Mouse (Mus musculus) B cell, adult (primary cell): ENCODE data around the gene Wdfy1. TPM values are rescaled to one million over a fixed set of nuclear protein-coding genes. Genes with fewer than 3 reads are reported as not detected.

ENCODE experiments used
- total RNA-seq: library from RNA; stranded (reverse); gene quantifications from 4 replicates; pipeline ENCODE4 v1.2.4, GENCODE M21; 2023; ENCODE audit not compliant: inconsistent age

Wdfy1 gene
- 41.5 to 53.5 TPM (median 47.6 TPM) in 4 replicates for total RNA-seq

DNA sequence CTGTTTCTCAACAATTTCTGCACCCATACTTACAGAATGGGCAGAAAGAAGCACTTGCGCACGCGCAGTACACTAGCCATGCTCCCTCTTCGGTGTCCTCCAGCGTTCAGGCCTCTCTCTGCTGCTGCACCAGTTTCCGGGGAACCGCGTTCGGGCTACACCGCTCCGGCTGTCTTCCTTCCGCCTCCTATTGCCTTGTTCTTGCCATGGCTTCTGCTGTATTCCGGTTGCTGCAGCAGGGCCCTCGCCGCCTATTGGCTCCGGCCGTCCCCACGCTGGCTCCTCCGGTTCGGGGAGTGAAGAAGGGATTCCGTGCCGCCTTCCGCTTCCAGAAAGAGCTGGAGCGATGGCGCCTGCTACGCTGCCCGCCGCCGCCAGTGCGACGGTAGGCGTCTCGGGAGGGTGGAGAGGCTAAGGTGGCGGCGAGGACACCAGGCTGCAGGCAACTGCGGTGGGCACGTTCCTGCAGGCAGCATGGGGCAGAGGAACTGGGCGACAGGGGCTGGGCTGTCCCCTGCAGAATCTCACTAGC is at the start of gene Wdfy1, which contains the start of gene Mrpl44:
Wdfy1 (minus strand) TSS at position 217 of the 532 bp plus-strand sequence.
Mrpl44 (plus strand) TSS at position 92 of the 532 bp plus-strand sequence.

DNA sequence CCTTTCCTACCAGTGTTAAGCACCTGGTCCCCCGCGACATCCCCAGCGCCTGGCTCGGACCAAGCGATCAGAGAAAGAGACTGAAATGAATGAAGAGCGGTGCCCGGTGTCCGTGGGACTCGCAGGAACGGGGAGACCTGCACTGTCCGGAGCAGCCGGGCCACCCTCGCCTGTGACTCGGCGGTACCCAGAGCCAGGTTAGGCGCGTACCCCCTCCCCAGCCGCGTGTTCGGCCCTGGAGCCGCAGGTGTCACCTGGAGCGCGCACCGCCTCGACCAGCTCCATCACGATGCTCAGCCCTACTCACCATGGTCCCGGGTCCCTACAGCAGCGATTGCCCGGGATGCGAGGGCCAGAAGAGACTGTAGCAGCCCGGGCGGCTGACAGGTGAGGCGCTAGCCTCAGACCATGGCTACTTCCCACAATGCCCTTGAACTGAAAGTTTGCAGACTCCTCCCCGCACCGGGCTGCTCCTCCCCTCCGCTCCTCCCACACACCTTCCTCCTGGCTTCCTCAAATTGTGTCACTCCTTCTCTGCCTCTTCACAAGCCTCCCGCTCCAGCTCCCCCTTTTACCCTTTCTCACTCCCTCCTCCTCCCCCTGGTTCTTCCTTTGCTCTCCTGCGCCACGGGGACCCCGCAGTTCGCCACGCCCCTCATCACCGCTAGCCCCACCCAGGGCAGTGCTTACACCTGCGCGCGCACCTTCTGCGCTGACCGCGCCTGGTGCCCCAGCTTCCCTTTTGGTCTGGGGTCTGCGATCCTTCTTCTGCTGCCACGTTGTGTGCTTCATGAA is 104.2 kb downstream of the Wdfy1 start, which contains the start of gene Ap1s3:
Ap1s3 (minus strand) TSS at position 430 of the 795 bp plus-strand sequence.

Other genes starting within 250 kb of the Wdfy1 start
- gene Ap1s3, start 104.2 kb downstream of the Wdfy1 start, total RNA-seq = 29.3 to 48.9 TPM (median 35.1 TPM) in 4 replicates
- 16.8 to 17.9 TPM (median 17.6 TPM) in 4 replicates for gene Mrpl44, start 125 bp downstream of the Wdfy1 start, total RNA-seq
- 2.9 to 5.1 TPM (median 4.2 TPM) in 4 replicates for gene Serpine2, start 85.0 kb upstream of the Wdfy1 start, total RNA-seq